Mouse (Mus musculus): Measurements from ENCODE around the gene Fancl.

GRCm38 (mm10) chr11:26516086-26516485, 130.2 kb downstream of the Fancl start:
- TF ChIP-seq CTCF (IDR thresholded peaks at IDR 0.05): no peak
- TF ChIP-seq EP300 (IDR thresholded peaks at IDR 0.05; ENCODE audit: insufficient read depth, low read depth, low read length): no peak
- no peak for TF ChIP-seq POLR2A (IDR thresholded peaks at IDR 0.05; ENCODE audit: insufficient read depth, low read depth, low read length)

All from heart, adult 2 months (tissue).